Mouse (Mus musculus) left cerebral cortex, postnatal 14 days (tissue): ENCODE measurements at regions not wholly inside any gene's neighbourhood (a gene's known extent, or its start where the extent isn't known, plus 50 kb on each side); places are given as distances from the start of the nearest gene placed in this dataset.

ENCODE experiments used
- DNase-seq, 2 experiments: peaks; one replicate each; pipeline ENCODE4 v3.0.0; 2021 to 2022; ENCODE audit warnings: low spot score in 2 of 2, mixed read lengths in 1 of 2
- intact Hi-C: fragments of 180-260 bp; cut with DNase I; formaldehyde crosslinking; loops from one replicate; pipeline ENCODE4 v1.15.1; 2025

DNA sequence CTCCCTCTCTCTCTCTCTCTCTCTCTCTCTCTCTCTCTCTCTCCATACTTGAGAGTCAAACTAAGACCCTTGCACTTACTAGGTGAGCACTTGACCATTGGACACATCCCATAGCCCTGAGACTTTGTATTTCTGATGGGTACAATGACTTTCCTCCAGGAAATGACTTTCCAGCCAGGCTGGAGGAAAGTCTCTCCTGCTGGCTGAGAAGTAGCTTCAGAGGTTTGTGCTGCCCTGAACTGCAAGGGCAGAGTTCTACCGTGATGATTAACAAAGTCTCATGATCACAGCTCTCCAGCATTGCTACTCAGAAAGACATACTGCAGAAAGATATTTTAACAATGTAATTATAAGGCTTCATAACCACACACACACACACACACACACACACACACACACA is 98.2 kb upstream of the Pcdh8 start:
- intact Hi-C loops: no loop called here
- no peak for DNase-seq

DNA sequence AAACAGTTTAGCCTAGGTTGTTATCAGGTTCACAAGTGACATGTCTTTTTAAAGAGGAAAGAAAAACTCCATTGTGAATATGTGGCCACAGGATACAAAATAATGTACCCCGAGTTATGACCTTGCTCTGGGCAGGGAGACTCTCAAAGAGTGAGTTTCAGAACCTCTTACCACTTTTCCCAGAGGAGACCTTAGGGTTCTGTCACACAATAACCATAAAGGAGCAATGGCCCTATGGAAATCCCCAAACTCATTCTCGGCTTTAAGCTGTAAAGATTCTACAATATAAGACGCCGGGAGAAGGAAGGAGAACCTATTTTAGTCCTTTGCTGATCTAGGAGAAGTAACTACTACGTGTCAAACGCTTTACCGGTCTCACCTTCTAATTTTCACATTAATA is 85.1 kb upstream of the Pcdh8 start:
- intact Hi-C loops: no loop called here
- DNase-seq: no peak

DNA sequence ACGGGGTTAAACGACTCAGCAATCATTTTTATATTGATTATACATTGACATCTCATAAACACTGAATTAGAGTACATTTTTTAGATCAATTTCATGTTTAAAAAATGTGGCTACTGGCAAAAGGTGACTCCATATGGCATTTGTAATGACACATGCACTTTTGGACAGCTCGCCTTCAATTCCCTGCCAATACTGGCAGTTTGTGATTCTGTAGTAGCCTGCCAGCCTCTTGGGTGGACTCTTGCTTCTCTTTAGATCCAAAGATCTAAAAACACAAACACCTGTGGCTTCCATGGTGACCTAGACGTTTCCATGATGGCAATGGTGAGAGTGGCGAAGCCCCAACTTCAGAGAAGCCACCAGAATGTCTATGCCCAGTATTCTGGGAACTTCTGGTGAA is 83.1 kb upstream of the Pcdh8 start:
- no peak for DNase-seq
- intact Hi-C loops: no loop called here

DNA sequence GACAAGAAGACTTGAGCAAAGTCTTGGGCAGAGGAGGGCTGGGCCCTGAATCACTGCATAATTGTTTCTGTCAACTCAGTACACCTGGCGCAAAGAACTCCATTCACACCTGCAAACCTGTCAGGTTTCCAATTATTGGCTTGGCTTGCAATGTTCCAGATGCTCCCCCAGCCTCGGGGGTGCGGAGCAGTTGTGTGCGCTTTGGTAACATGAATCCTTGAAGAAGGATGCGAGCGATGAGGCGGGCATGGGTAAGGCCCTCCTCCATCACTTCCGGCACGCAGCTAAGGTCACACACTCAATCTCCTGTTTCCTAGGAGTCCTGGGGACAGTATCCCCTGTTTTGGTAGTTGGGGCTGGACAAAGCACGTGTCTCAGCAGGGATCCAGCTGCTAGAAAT is 81.6 kb upstream of the Pcdh8 start:
- intact Hi-C loops: no loop called here
- DNase-seq: no peak

- intact Hi-C loops: no loop called here
These were observed 80.7 kb upstream of the Pcdh8 start for GRCm38 (mm10) chr14:79851795-79852194.

GRCm38 (mm10) chr14:79851231-79851630 is 80.1 kb upstream of the Pcdh8 start:
- intact Hi-C loops: no loop called here
- DNase-seq: no peak

More at GRCm38 (mm10) chr14:79851795-79852194, 80.7 kb upstream of the Pcdh8 start:
- no peak for DNase-seq

GRCm38 (mm10) chr14:79849617-79850435 is 78.7 kb upstream of the Pcdh8 start:
- no peak for DNase-seq
- intact Hi-C loops: loop anchor here (10.0 kb wide), 1 partner anchor 365 kb away; no protein-coding TSS in a partner anchor

DNA sequence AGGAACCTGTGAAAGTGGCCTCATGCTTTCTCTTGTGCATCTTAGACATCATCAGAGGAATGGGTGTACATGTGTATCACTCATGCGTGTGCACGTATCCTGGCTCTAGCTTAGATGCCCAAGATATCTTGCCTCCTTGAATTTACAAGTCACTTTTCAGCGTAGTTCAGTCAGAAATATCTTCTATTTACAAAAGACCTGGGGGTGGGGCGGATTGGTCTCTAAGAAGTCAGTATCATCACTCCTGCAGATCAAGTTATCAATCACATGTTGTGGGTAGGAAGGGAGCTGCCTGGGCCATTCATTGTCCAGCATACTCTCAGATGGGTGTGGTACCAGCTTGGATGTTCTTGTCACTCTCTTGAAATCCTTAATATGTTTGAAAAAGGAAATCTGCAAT is 77.0 kb upstream of the Pcdh8 start:
- no peak for DNase-seq
- intact Hi-C loops: loop anchor here (10.0 kb wide), 1 partner anchor 367 kb away; no protein-coding TSS in a partner anchor

DNA sequence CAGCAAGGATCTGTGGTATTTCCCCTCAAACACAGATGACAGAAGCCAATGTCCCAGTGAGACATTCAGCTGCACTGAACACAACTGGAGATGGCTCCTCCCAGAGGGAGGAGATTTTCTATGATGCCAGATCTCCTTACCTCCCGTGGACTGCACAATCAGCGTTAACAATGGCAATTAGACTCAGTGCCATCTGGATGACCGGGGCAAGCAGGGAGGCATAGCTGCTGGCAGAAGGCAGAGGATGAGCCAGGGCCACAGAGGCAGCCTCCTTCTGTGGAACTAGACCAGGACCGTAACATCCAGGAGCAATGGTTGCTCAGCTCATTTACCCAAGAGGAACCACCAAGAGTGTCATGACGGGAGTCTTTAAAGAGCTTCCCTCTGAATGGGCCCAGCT is 73.2 kb upstream of the Pcdh8 start:
- intact Hi-C loops: loop anchor here (10.0 kb wide), 1 partner anchor 370 kb away; no protein-coding TSS in a partner anchor
- DNase-seq: no peak

DNA sequence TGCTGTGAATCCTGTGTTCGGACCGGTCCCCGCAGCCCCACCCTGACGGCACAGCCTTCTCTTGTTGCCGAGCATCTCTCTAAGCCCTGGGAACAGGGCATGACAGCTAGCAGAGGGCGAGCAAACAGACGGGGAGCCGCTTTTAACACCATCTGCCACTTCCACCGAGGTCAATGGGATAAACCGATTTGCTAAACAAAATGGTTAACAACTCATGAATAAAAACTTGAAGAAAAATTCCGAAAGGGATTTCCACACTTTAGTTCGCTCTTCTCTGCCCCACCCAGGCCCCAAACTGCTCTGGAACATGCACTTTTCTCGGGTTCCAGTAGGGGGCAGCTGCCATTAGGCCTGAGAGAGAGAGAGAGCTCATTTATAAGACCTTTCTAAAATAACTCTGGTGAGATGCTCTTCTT is 72.0 kb upstream of the Pcdh8 start:
- intact Hi-C loops: loop anchor here (10.0 kb wide), 1 partner anchor 372 kb away; no protein-coding TSS in a partner anchor
- DNase-seq: peak in 1 of 2 experiments; percentile 53

GRCm38 (mm10) chr14:79842734-79843133 is 71.6 kb upstream of the Pcdh8 start:
- intact Hi-C loops: loop anchor here (10.0 kb wide), 1 partner anchor 372 kb away; no protein-coding TSS in a partner anchor
- no peak for DNase-seq

GRCm38 (mm10) chr14:79837101-79837500 is 66.0 kb upstream of the Pcdh8 start:
- intact Hi-C loops: no loop called here
- DNase-seq: no peak

DNA sequence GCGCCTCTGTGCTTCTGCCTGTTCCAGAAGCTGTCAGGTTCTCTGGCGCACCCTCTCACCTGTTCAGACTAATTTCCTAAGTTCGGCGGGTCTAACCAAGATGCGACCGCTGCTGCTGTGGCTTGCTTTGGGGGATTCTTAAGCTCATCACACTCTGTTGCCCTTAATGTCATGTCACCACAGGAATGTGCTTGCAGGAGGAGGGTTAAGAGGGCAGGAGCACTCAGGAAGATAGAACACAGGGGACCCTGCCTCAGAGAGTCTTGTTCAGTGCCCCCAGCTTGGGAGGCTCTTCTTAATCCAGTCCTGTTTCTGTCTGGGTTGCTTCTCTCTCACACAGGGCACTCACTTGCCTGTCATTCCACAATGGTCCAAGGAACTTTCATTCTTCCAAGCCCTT is 65.1 kb upstream of the Pcdh8 start:
- intact Hi-C loops: no loop called here

DNA sequence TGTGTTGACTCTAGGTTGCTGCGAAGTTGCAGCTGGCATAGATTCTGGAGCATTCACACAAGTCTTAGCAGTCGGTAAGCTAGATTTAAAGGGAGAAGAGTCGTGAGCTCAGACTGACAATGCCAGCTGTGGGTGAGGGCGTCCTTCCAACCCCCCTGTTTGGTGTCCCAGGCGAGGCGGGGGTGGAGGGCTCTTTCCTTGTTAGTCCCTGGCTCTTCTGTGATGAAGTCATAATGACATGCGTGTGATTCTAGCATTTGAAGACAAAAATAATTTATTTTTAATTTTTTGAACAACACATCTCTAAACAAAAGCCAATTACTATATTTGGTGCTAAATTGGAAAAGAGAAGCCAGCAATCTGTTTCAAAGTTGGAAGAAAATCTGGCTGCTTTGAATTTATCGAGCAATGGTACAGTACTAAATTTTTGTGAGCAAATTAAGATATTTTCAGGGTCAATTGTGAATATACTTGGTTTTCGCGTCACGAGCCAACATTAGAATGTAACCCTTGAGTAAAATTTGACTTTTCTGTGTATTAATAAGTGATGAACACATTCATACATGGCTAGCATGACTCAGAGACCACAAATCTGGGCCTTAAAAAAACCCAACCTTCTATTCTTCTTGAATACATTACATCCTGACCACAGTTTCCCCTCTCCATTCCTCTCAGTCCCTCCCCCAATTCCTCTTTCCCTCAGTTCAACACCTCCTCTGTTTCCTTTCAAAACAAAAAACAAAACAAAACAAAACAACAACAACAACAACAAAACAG is 53.7 kb upstream of the Pcdh8 start:
- intact Hi-C loops: no loop called here
- peak; percentile 26 to 27 for DNase-seq

More for the DNA sequence above, 65.1 kb upstream of the Pcdh8 start:
- no peak for DNase-seq

- intact Hi-C loops: no loop called here
- no peak for DNase-seq
These were observed 51.5 kb upstream of the Pcdh8 start for GRCm38 (mm10) chr14:79822453-79823117.

GRCm38 (mm10) chr14:79822011-79822435 is 50.9 kb upstream of the Pcdh8 start:
- intact Hi-C loops: no loop called here
- DNase-seq: no peak

DNA sequence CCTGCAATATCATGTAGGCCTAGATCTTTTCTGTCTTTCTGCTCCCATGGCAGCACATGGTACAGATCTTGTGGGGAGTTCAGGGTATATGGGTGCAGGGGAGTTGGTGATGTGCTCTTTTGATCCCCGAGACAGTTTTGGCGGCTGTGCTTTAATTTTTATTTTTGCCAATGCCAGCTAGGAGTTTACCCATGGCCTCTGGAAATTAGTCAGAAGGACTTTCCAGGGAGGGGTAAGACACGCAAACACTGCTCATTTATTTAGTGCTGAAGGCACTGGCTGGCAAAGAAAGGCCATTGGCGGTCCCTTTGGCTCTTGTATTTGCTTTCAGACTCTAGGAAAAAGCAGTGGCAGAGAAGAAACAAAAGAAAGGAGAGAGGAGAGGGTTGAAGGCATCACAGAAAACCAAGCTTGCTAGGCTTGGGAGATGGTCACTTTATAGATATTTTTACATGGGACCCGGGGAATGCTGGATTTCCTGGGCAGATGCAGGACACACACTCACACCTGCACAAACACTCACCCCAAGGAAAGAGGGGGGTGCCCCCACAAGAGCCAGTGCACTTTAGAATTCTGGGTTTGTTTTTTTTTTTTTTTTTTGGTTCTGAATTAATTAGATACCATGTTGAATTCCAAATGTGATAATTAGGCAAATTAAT is 50.4 kb upstream of the Pcdh8 start:
- no peak for DNase-seq
- intact Hi-C loops: no loop called here
